Comparison of ENCODE assay signal across 8 mouse cellular contexts in genomic region chr5:21326494-21326893, GRCm38 (mm10). TPM values are rescaled to one million over a fixed set of nuclear protein-coding genes. Genes with fewer than 3 reads are reported as not detected.
A peak's percentile ranks its signal among the peaks of the same experiment; 100 is the strongest.
DNase-seq lines count a peak whose midpoint lies in the region; ATAC-seq and TF ChIP-seq lines count a peak whose summit lies in the region.

No protein-coding gene starts in this region.

- no peak overlapping the region for H3K27ac ChIP-seq in hindbrain, embryonic 12.5 days
- H3K27ac ChIP-seq in spleen, adult 2 months (ENCODE audit: insufficient read depth, low read length): no peak overlapping the region

- no peaks in the 10 kb centered on the region for H3K9me3 ChIP-seq in hindbrain, embryonic 12.5 days (replicated peaks)

- 34% methylated on average over 1 of the region's 1 CpGs for WGBS in hindbrain, embryonic 12.5 days
- WGBS in spleen, adult 2 months: 16% methylated on average over 1 of the region's 1 CpGs

- DNase-seq in cerebellum, adult 8-10 months: peak; percentile 7
- DNase-seq in ovary, postnatal 36 days (ENCODE audit: low spot score): peak; percentile 64
- no peak for DNase-seq in ovary, postnatal 10 days (ENCODE audit: low spot score)
- peak; percentile 21 to 53 for DNase-seq in cerebellum, postnatal 14 days
- peak; percentile 63 for DNase-seq in lung, postnatal 10 days
- peak; percentile 59 to 83 for DNase-seq in spleen, adult 2 months (ENCODE audit: low read depth in 1 of 2, low spot score in 2 of 2)

- no peaks in the 10 kb centered on the region for H3K36me3 ChIP-seq in hindbrain, embryonic 12.5 days
- H3K36me3 ChIP-seq in spleen, adult 2 months (ENCODE audit: control insufficient read depth, insufficient read depth, low read length): no peaks in the 10 kb centered on the region

- H3K4me3 ChIP-seq in hindbrain, embryonic 12.5 days: no peak overlapping the region
- no peak overlapping the region for H3K4me3 ChIP-seq in spleen, adult 2 months (ENCODE audit: extremely low read depth, insufficient read depth, insufficient read length)

- no peak for ATAC-seq in cerebellum, adult (ENCODE audit: insufficient number of reproducible peaks, low FRiP score, low TSS enrichment)
- 0 out of 2 replicates have a peak, but pooled peaks have one; percentile 56 for ATAC-seq in hindbrain, embryonic 12.5 days (ENCODE audit: low FRiP score)

- peaks cover 10% of the 10 kb centered on the region; the same call in 1 of the 2 replicates for H3K4me1 ChIP-seq in hindbrain, embryonic 12.5 days
- H3K4me1 ChIP-seq in spleen, adult 2 months (ENCODE audit: control insufficient read depth, insufficient read depth, insufficient read length): peaks cover 4% of the 10 kb centered on the region; the same call in 1 of the 2 replicates

- H3K9ac ChIP-seq in hindbrain, embryonic 12.5 days: no peak overlapping the region

- no peak for TF ChIP-seq POLR2A in spleen, adult 2 months (IDR thresholded peaks at IDR 0.05; ENCODE audit: low read depth, low read length)

- no peak overlapping the region for H3K4me2 ChIP-seq in hindbrain, embryonic 12.5 days (replicated peaks)

- TF ChIP-seq CTCF in spleen, adult 2 months (IDR thresholded peaks at IDR 0.05; ENCODE audit: extremely low read depth, insufficient read depth, insufficient read length, insufficient replicate concordance): peak; percentile 92; the same call in 1 of the 2 replicates

- H3K27me3 ChIP-seq in hindbrain, embryonic 12.5 days: no peaks in the 10 kb centered on the region
- no peaks in the 10 kb centered on the region for H3K27me3 ChIP-seq in spleen, adult 2 months (ENCODE audit: control insufficient read depth, insufficient read depth, low read length)

RNA-seq across cellular contexts. Expression of gene Fgl2, which starts 45.9 kb away (rescaled TPM):
- 5.6 and 5.7 TPM in 2 replicates for polyA plus RNA-seq in hindbrain, embryonic 12.5 days (2016; fragmentation: Nextera tagmentation; extraction: Ambion mirVana)
- 12.8 and 15.7 TPM in 2 replicates for polyA plus RNA-seq in spleen, adult 2 months (2012; rRNA removed)
